Mouse (Mus musculus): Measurements from ENCODE around the gene Foxo3. TPM values are rescaled to one million over a fixed set of nuclear protein-coding genes. Genes with fewer than 3 reads are reported as not detected.

The Foxo3 gene
- polyA plus RNA-seq, 1 experiment from 2014 or later = 5.0 TPM

DNA sequence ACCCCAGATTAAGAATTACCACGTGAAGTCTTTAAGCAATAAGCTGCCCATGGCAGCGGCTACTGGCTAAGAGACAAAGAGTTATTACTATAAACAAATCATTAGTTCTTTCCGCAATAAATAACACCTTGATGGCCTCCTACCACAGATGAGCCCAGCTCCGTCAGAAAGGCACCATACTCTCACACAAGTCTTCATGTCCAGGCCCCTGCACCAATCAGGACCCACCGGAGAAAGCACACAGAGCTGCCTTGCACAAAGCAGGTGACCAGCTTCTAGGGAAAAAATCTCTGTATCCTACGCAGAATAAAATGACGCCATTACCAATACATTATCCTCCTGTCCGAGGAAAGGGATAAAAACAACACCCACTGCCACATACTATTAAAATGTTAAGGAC, 44.7 kb downstream of the Foxo3 start:
- no peak overlapping the region for H3K4me3 ChIP-seq (ENCODE audit: low read depth, low read length)
- no peak overlapping the region for H3K27ac ChIP-seq (ENCODE audit: low read depth, low read length)
- no peak overlapping the region for H3K4me2 ChIP-seq (replicated peaks; ENCODE audit: low read depth, low read length)
- H3K36me3 ChIP-seq (ENCODE audit: control insufficient read depth, insufficient read depth, low read length) = no peaks in the 10 kb centered on the region
- no peaks in the 10 kb centered on the region for H3K9me3 ChIP-seq (ENCODE audit: control insufficient read depth, low read length)
- H3K9ac ChIP-seq (ENCODE audit: low read depth, low read length) = no peak overlapping the region
- H3K27me3 ChIP-seq (ENCODE audit: control insufficient read depth, insufficient read depth, low read length) = no peaks in the 10 kb centered on the region
- ATAC-seq (ENCODE audit: low FRiP score) (no peak), DNase-seq (ENCODE audit: low spot score) (no peak)
- H3K4me1 ChIP-seq (replicated peaks; ENCODE audit: control insufficient read depth, insufficient read depth, low read length) = no peaks in the 10 kb centered on the region
- 90% methylated on average over 8 of the region's 8 CpGs for WGBS

DNA sequence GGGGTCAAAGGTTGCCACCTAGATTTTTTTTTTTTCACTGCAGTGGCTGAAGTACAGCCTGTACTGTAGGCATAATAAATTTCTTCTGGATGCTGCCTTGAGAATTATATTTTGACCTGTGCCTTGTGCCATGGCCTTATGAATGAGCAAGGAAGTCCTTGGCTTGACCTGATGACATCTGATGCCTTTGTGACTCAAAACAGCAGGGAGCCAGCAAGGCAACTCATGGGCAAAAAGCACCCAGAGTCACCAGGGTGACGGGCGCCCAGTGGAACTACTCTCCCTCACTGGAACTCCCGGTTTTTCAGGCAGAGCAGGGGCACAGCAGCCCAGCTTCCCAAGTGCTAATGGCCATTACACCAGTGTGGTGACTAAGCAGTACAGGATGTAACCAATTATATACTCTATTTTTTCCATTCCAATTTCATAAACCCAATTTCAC, 45.4 kb downstream of the Foxo3 start:
- no peak overlapping the region for H3K4me3 ChIP-seq (ENCODE audit: low read depth, low read length)
- H3K27me3 ChIP-seq (ENCODE audit: control insufficient read depth, insufficient read depth, low read length) = no peaks in the 10 kb centered on the region
- H3K36me3 ChIP-seq (ENCODE audit: control insufficient read depth, insufficient read depth, low read length) = no peaks in the 10 kb centered on the region
- ATAC-seq (ENCODE audit: low FRiP score) (no peak), DNase-seq (ENCODE audit: low spot score) (no peak)
- no peak overlapping the region for H3K4me2 ChIP-seq (replicated peaks; ENCODE audit: low read depth, low read length)
- WGBS = 71% methylated on average over 3 of the region's 3 CpGs
- H3K9me3 ChIP-seq (ENCODE audit: control insufficient read depth, low read length) = no peaks in the 10 kb centered on the region
- no peaks in the 10 kb centered on the region for H3K4me1 ChIP-seq (replicated peaks; ENCODE audit: control insufficient read depth, insufficient read depth, low read length)
- H3K27ac ChIP-seq (ENCODE audit: low read depth, low read length) = no peak overlapping the region
- no peak overlapping the region for H3K9ac ChIP-seq (ENCODE audit: low read depth, low read length)

DNA sequence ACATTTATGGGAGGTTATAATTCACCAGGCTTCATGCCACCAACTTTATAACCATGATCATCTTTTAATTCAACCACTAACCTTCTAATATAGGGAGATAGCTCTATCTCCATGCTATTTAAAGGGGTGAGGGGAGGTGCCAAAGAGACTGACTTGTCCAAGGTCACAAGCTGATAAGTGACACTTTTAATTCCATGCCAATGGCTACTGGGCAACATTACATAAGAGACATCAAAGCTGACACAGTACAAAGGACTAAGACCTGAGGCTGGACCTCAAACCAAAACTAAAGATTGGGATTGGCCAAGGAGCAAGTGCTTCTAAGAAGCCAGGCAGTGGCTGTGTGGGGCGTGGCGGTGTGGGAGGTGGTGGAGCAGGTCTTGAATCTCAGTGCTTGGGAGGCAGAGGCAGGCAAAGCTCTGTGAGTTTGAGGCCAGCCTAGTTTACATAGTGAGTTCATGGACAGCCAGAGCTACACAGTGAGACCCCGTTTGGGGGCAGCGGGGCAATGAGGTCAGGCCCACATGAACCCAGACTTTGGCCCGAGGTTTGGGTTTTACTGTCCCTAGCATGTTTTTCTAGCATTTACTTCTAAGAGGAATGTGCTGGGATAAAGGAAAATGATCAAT, 46.0 kb downstream of the Foxo3 start:
- Histone ChIP-seq H3K4me2 (replicated peaks; ENCODE audit: low read depth, low read length) (no peak overlapping the region), H3K9me3 (ENCODE audit: control insufficient read depth, low read length) (no peaks in the 10 kb centered on the region), H3K36me3 (ENCODE audit: control insufficient read depth, insufficient read depth, low read length) (no peaks in the 10 kb centered on the region), H3K9ac (ENCODE audit: low read depth, low read length) (no peak overlapping the region), H3K4me1 (replicated peaks; ENCODE audit: control insufficient read depth, insufficient read depth, low read length) (no peaks in the 10 kb centered on the region), H3K4me3 (ENCODE audit: low read depth, low read length) (no peak overlapping the region), H3K27ac (ENCODE audit: low read depth, low read length) (no peak overlapping the region), H3K27me3 (ENCODE audit: control insufficient read depth, insufficient read depth, low read length) (no peaks in the 10 kb centered on the region)
- WGBS = 85% methylated on average over 5 of the region's 5 CpGs
- ATAC-seq (ENCODE audit: low FRiP score) = no peak
- DNase-seq (ENCODE audit: low spot score) = no peak

- no peaks in the 10 kb centered on the region for H3K36me3 ChIP-seq (ENCODE audit: control insufficient read depth, insufficient read depth, low read length)
Measured at GRCm38 (mm10) chr10:42227751-42228241, 48.8 kb downstream of the Foxo3 start.

DNA sequence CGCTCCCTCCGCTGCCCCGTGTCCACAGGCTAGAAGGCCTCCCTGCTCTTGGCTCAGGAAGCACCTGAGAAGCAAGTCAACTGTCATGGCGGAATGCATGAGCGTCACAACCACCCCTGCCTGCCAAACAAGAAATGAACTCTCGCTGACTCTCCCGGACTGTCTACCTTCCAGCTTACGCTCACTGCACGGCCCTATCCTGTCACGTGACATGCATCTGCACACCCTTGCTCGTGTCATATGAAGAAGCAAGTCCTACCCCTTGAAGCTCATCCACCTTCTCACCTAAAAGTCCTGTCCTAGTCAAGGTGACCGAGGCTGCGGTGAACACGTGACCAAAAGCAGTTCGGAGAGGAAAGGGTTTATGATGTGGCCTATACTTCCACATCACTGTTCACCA, 50.4 kb downstream of the Foxo3 start:
- no peaks in the 10 kb centered on the region for H3K36me3 ChIP-seq (ENCODE audit: control insufficient read depth, insufficient read depth, low read length)
- H3K4me2 ChIP-seq (replicated peaks; ENCODE audit: low read depth, low read length) = no peak overlapping the region
- no peak overlapping the region for H3K9ac ChIP-seq (ENCODE audit: low read depth, low read length)
- H3K9me3 ChIP-seq (ENCODE audit: control insufficient read depth, low read length) = no peaks in the 10 kb centered on the region
- 95% methylated on average over 15 of the region's 15 CpGs for WGBS
- DNase-seq (ENCODE audit: low spot score) (no peak), ATAC-seq (ENCODE audit: low FRiP score) (no peak)
- H3K4me3 ChIP-seq (ENCODE audit: low read depth, low read length) = no peak overlapping the region
- H3K27me3 ChIP-seq (ENCODE audit: control insufficient read depth, insufficient read depth, low read length) = no peaks in the 10 kb centered on the region
- no peaks in the 10 kb centered on the region for H3K4me1 ChIP-seq (replicated peaks; ENCODE audit: control insufficient read depth, insufficient read depth, low read length)
- no peak overlapping the region for H3K27ac ChIP-seq (ENCODE audit: low read depth, low read length)

More at GRCm38 (mm10) chr10:42227751-42228241, 48.8 kb downstream of the Foxo3 start:
- Histone ChIP-seq H3K9ac (ENCODE audit: low read depth, low read length) (no peak overlapping the region), H3K4me3 (ENCODE audit: low read depth, low read length) (no peak overlapping the region), H3K27ac (ENCODE audit: low read depth, low read length) (no peak overlapping the region), H3K9me3 (ENCODE audit: control insufficient read depth, low read length) (no peaks in the 10 kb centered on the region), H3K27me3 (ENCODE audit: control insufficient read depth, insufficient read depth, low read length) (no peaks in the 10 kb centered on the region), H3K4me2 (replicated peaks; ENCODE audit: low read depth, low read length) (no peak overlapping the region), H3K4me1 (replicated peaks; ENCODE audit: control insufficient read depth, insufficient read depth, low read length) (no peaks in the 10 kb centered on the region)
- ATAC-seq (ENCODE audit: low FRiP score) (no peak), DNase-seq (ENCODE audit: low spot score) (no peak)
- 71% methylated on average over 4 of the region's 4 CpGs for WGBS

- H3K4me3 ChIP-seq (ENCODE audit: low read depth, low read length) = no peak overlapping the region
- 86% methylated on average over 18 of the region's 18 CpGs for WGBS
- no peaks in the 10 kb centered on the region for H3K36me3 ChIP-seq (ENCODE audit: control insufficient read depth, insufficient read depth, low read length)
Measured at GRCm38 (mm10) chr10:42225184-42225935, 51.2 kb downstream of the Foxo3 start.

GRCm38 (mm10) chr10:42221996-42222395, 54.6 kb downstream of the Foxo3 start:
- no peak for DNase-seq (ENCODE audit: low spot score)
- ATAC-seq (ENCODE audit: low FRiP score) = no peak
- H3K4me1 ChIP-seq (replicated peaks; ENCODE audit: control insufficient read depth, insufficient read depth, low read length) = no peaks in the 10 kb centered on the region
- no peaks in the 10 kb centered on the region for H3K9me3 ChIP-seq (ENCODE audit: control insufficient read depth, low read length)
- no peak overlapping the region for H3K9ac ChIP-seq (ENCODE audit: low read depth, low read length)
- H3K4me3 ChIP-seq (ENCODE audit: low read depth, low read length) = no peak overlapping the region
- WGBS = 82% methylated on average over 11 of the region's 11 CpGs
- no peak overlapping the region for H3K4me2 ChIP-seq (replicated peaks; ENCODE audit: low read depth, low read length)
- H3K36me3 ChIP-seq (ENCODE audit: control insufficient read depth, insufficient read depth, low read length) = no peaks in the 10 kb centered on the region
- no peaks in the 10 kb centered on the region for H3K27me3 ChIP-seq (ENCODE audit: control insufficient read depth, insufficient read depth, low read length)
- H3K27ac ChIP-seq (ENCODE audit: low read depth, low read length) = no peak overlapping the region

More at GRCm38 (mm10) chr10:42225184-42225935, 51.2 kb downstream of the Foxo3 start:
- Histone ChIP-seq H3K27ac (ENCODE audit: low read depth, low read length) (no peak overlapping the region), H3K27me3 (ENCODE audit: control insufficient read depth, insufficient read depth, low read length) (no peaks in the 10 kb centered on the region), H3K4me2 (replicated peaks; ENCODE audit: low read depth, low read length) (no peak overlapping the region), H3K9me3 (ENCODE audit: control insufficient read depth, low read length) (no peaks in the 10 kb centered on the region), H3K4me1 (replicated peaks; ENCODE audit: control insufficient read depth, insufficient read depth, low read length) (no peaks in the 10 kb centered on the region), H3K9ac (ENCODE audit: low read depth, low read length) (no peak overlapping the region)
- DNase-seq (ENCODE audit: low spot score) (no peak), ATAC-seq (ENCODE audit: low FRiP score) (no peak)

GRCm38 (mm10) chr10:42221136-42221891, 55.2 kb downstream of the Foxo3 start:
- Histone ChIP-seq H3K36me3 (ENCODE audit: control insufficient read depth, insufficient read depth, low read length) (no peaks in the 10 kb centered on the region), H3K27me3 (ENCODE audit: control insufficient read depth, insufficient read depth, low read length) (no peaks in the 10 kb centered on the region), H3K4me1 (replicated peaks; ENCODE audit: control insufficient read depth, insufficient read depth, low read length) (no peaks in the 10 kb centered on the region), H3K9ac (ENCODE audit: low read depth, low read length) (no peak overlapping the region), H3K27ac (ENCODE audit: low read depth, low read length) (no peak overlapping the region), H3K4me3 (ENCODE audit: low read depth, low read length) (no peak overlapping the region), H3K4me2 (replicated peaks; ENCODE audit: low read depth, low read length) (no peak overlapping the region), H3K9me3 (ENCODE audit: control insufficient read depth, low read length) (no peaks in the 10 kb centered on the region)
- DNase-seq (ENCODE audit: low spot score) (peak; percentile 9), ATAC-seq (ENCODE audit: low FRiP score) (no peak)
- WGBS = 78% methylated on average over 19 of the region's 19 CpGs

All from hindbrain, embryonic 11.5 days (tissue).